Mouse (Mus musculus): ENCODE results near the gene Neurod2. TPM values are rescaled to one million over a fixed set of nuclear protein-coding genes. Genes with fewer than 3 reads are reported as not detected.

The Neurod2 gene
- total and polyA plus RNA-seq, 2 experiments from 2014 or later, result 3.3 to 24.4 TPM

GRCm38 (mm10) chr11:98371556-98372240 lies 42.2 kb upstream of the Neurod2 start:
- Histone ChIP-seq H3K4me1 (ENCODE audit: insufficient read depth, low read length) (no peaks in the 10 kb centered on the region), H3K4me3 (ENCODE audit: low read depth, low read length) (no peak overlapping the region), H3K4me2 (ENCODE audit: low read depth, low read length, poor library complexity, severe bottlenecking) (no peak overlapping the region), H3K27me3 (ENCODE audit: insufficient read depth, low read length) (no peaks in the 10 kb centered on the region), H3K9ac (replicated peaks; ENCODE audit: low read length, poor library complexity, severe bottlenecking) (no peak overlapping the region), H3K27ac (ENCODE audit: low read depth, low read length) (no peak overlapping the region), H3K36me3 (ENCODE audit: insufficient read depth, low read length) (peaks cover 20% of the 10 kb centered on the region), H3K9me3 (ENCODE audit: low read length) (no peaks in the 10 kb centered on the region)
- no peak for TF ChIP-seq CTCF (IDR thresholded peaks at IDR 0.05)
- peak; percentile 27 for DNase-seq (ENCODE audit: low spot score)
- 20% methylated on average over 9 of the region's 10 CpGs for WGBS
- peak; percentile 34 for ATAC-seq (ENCODE audit: low FRiP score)

- DNase-seq (ENCODE audit: low spot score) (no peak), ATAC-seq (ENCODE audit: low FRiP score) (no peak)
- 90% methylated on average over 2 of the region's 2 CpGs for WGBS
- Histone ChIP-seq H3K27me3 (ENCODE audit: insufficient read depth, low read length) (no peaks in the 10 kb centered on the region), H3K27ac (ENCODE audit: low read depth, low read length) (no peak overlapping the region), H3K9ac (replicated peaks; ENCODE audit: low read length, poor library complexity, severe bottlenecking) (no peak overlapping the region), H3K4me3 (ENCODE audit: low read depth, low read length) (no peak overlapping the region), H3K4me2 (ENCODE audit: low read depth, low read length, poor library complexity, severe bottlenecking) (no peak overlapping the region), H3K4me1 (ENCODE audit: insufficient read depth, low read length) (no peaks in the 10 kb centered on the region), H3K9me3 (ENCODE audit: low read length) (no peaks in the 10 kb centered on the region), H3K36me3 (ENCODE audit: insufficient read depth, low read length) (peaks cover 11% of the 10 kb centered on the region; the same call in 1 of the 2 replicates)
- no peak for TF ChIP-seq CTCF (IDR thresholded peaks at IDR 0.05)
Measured at GRCm38 (mm10) chr11:98370588-98370987, 41.1 kb upstream of the Neurod2 start.

- H3K4me1 ChIP-seq (ENCODE audit: insufficient read depth, low read length), result no peaks in the 10 kb centered on the region
- no peaks in the 10 kb centered on the region for H3K27me3 ChIP-seq (ENCODE audit: insufficient read depth, low read length)
- H3K9me3 ChIP-seq (ENCODE audit: low read length), result no peaks in the 10 kb centered on the region
- H3K27ac ChIP-seq (ENCODE audit: low read depth, low read length), result no peak overlapping the region
- TF ChIP-seq CTCF (IDR thresholded peaks at IDR 0.05), result no peak
- H3K4me2 ChIP-seq (ENCODE audit: low read depth, low read length, poor library complexity, severe bottlenecking), result no peak overlapping the region
- H3K4me3 ChIP-seq (ENCODE audit: low read depth, low read length), result no peak overlapping the region
- 0 out of 2 replicates have a peak, but pooled peaks cover 3% of the 10 kb centered on the region for H3K36me3 ChIP-seq (ENCODE audit: insufficient read depth, low read length)
- WGBS, result 88% methylated on average over 6 of the region's 6 CpGs
- DNase-seq (ENCODE audit: low spot score) (no peak), ATAC-seq (ENCODE audit: low FRiP score) (no peak)
- no peak overlapping the region for H3K9ac ChIP-seq (replicated peaks; ENCODE audit: low read length, poor library complexity, severe bottlenecking)
Measured at GRCm38 (mm10) chr11:98369337-98369736, 39.9 kb upstream of the Neurod2 start.

GRCm38 (mm10) chr11:98367863-98368186 lies 38.4 kb upstream of the Neurod2 start:
- Histone ChIP-seq H3K9me3 (ENCODE audit: low read length) (no peaks in the 10 kb centered on the region), H3K4me2 (ENCODE audit: low read depth, low read length, poor library complexity, severe bottlenecking) (no peak overlapping the region), H3K4me3 (ENCODE audit: low read depth, low read length) (no peak overlapping the region), H3K36me3 (ENCODE audit: insufficient read depth, low read length) (no peaks in the 10 kb centered on the region), H3K27me3 (ENCODE audit: insufficient read depth, low read length) (no peaks in the 10 kb centered on the region), H3K27ac (ENCODE audit: low read depth, low read length) (no peak overlapping the region), H3K9ac (replicated peaks; ENCODE audit: low read length, poor library complexity, severe bottlenecking) (no peak overlapping the region), H3K4me1 (ENCODE audit: insufficient read depth, low read length) (no peaks in the 10 kb centered on the region)
- WGBS, result 86% methylated on average over 7 of the region's 7 CpGs
- no peak for ATAC-seq (ENCODE audit: low FRiP score)
- no peak for DNase-seq (ENCODE audit: low spot score)
- no peak for TF ChIP-seq CTCF (IDR thresholded peaks at IDR 0.05)

- no peak overlapping the region for H3K4me2 ChIP-seq (ENCODE audit: low read depth, low read length, poor library complexity, severe bottlenecking)
- H3K27ac ChIP-seq (ENCODE audit: low read depth, low read length), result no peak overlapping the region
- ATAC-seq (ENCODE audit: low FRiP score), result no peak
- no peak overlapping the region for H3K9ac ChIP-seq (replicated peaks; ENCODE audit: low read length, poor library complexity, severe bottlenecking)
- no peaks in the 10 kb centered on the region for H3K36me3 ChIP-seq (ENCODE audit: insufficient read depth, low read length)
- H3K4me1 ChIP-seq (ENCODE audit: insufficient read depth, low read length), result no peaks in the 10 kb centered on the region
- no peaks in the 10 kb centered on the region for H3K9me3 ChIP-seq (ENCODE audit: low read length)
- 77% methylated on average over 10 of the region's 10 CpGs for WGBS
- TF ChIP-seq CTCF (IDR thresholded peaks at IDR 0.05), result no peak
- H3K4me3 ChIP-seq (ENCODE audit: low read depth, low read length), result no peak overlapping the region
- H3K27me3 ChIP-seq (ENCODE audit: insufficient read depth, low read length), result no peaks in the 10 kb centered on the region
- no peak for DNase-seq (ENCODE audit: low spot score)
Measured at GRCm38 (mm10) chr11:98367171-98367862, 37.9 kb upstream of the Neurod2 start.

- ATAC-seq (ENCODE audit: low FRiP score) (no peak), DNase-seq (ENCODE audit: low spot score) (no peak)
- Histone ChIP-seq H3K4me2 (ENCODE audit: low read depth, low read length, poor library complexity, severe bottlenecking) (no peak overlapping the region), H3K9ac (replicated peaks; ENCODE audit: low read length, poor library complexity, severe bottlenecking) (no peak overlapping the region), H3K9me3 (ENCODE audit: low read length) (no peaks in the 10 kb centered on the region), H3K27me3 (ENCODE audit: insufficient read depth, low read length) (no peaks in the 10 kb centered on the region), H3K4me1 (ENCODE audit: insufficient read depth, low read length) (no peaks in the 10 kb centered on the region), H3K36me3 (ENCODE audit: insufficient read depth, low read length) (no peaks in the 10 kb centered on the region), H3K27ac (ENCODE audit: low read depth, low read length) (no peak overlapping the region), H3K4me3 (ENCODE audit: low read depth, low read length) (no peak overlapping the region)
- WGBS, result 87% methylated on average over 10 of the region's 10 CpGs
- TF ChIP-seq CTCF (IDR thresholded peaks at IDR 0.05), result no peak
Measured at GRCm38 (mm10) chr11:98366290-98366689, 36.8 kb upstream of the Neurod2 start.

Measured in midbrain, postnatal 0 days (tissue).